Mouse (Mus musculus): ENCODE data around the gene 3830406C13Rik.

DNA sequence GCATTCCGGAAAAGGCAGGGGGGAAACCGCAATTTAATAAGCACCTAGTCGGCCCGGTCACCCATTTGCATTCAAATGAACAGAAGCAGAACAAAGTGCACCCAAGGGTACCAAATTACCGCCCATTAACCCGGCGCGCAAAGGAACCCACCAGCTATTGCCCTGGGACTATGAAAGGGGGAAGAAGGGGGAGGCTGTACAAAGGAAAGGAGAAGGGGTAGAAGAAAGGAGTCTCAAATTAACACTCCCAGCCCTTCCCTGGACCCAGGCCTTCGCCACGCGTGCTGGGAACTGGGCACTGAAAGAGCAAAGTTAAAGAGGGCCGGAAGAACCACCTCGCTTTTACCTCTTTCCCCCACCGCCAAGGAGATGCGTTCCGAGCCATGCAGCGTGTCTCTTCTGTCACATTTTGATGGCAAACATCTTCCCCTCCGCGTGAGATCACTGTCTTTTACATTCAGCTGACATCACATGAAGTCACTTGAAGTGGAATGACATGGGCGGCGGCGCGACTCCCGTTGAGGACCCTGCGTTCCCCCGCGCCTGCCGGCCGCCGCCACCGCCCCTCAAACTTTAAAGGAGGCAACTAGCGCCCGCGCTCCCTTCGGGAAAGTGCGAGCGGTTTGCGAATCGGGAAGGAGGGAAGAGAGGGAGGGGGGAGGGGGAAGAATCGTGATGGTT is 61.4 kb downstream of the 3830406C13Rik start:
- TF ChIP-seq CTCF (IDR thresholded peaks at IDR 0.05; ENCODE audit: borderline replicate concordance, insufficient read depth, low read depth, low read length) (no peak), POLR2A (IDR thresholded peaks at IDR 0.05; ENCODE audit: borderline replicate concordance, insufficient read depth, low read length) (no peak)
